Mouse (Mus musculus) CD8-positive naive resting alpha-beta T cell, adult 2 months (primary cell): ENCODE measurements around the gene Ndufb4.
"Not testable (repeated sequence)": the region's sequence is repeated elsewhere in the genome, so short reads cannot be mapped to it uniquely, and the experiment has no call there.

ENCODE experiments used
- DNase-seq, 2 experiments: peaks; one replicate each; pipeline ENCODE4 v3.0.0; 2022; ENCODE audit warnings: low read depth in 2 of 2, low spot score in 2 of 2

Gene Ndufb4

DNA sequence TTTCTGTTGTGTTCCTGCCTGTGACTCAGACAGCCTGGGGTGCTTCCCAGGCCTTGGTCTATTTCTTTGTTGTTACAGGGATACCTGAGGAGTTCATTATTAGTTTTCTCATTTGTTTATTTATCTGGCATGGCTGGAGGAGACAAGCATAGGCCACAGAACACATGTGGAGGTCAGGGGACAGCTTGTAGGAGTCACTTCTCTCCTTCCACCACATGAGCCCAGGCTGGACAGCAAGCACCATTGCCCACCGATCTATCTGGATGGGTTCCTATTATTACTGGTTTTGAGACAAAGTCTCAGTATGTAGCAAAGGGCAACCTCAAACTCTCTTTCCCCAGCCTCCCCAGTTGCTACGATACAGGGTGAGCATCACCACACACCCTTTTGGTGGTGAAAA is 26.0 kb upstream of the Ndufb4 start:
- no peak for DNase-seq

DNA sequence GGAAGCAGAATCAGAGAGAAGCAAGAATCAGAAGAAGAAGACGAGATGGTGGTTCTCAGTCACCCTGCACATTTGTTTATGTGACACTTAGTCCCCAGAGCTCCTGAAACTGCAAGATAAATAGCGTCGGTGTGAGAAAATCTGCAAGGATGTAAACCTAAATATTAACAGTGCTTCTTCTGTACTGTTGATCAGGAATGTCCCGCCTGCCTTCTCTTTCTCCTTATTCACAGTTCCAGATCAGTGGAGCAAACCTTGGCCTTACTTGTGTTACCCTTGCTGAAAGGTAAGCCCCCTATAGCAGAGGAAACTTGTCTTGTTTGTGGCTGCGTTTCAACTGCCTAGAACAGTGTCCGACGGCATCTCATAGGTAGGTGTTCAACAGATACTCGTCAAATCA is 23.3 kb upstream of the Ndufb4 start:
- no peak for DNase-seq

DNA sequence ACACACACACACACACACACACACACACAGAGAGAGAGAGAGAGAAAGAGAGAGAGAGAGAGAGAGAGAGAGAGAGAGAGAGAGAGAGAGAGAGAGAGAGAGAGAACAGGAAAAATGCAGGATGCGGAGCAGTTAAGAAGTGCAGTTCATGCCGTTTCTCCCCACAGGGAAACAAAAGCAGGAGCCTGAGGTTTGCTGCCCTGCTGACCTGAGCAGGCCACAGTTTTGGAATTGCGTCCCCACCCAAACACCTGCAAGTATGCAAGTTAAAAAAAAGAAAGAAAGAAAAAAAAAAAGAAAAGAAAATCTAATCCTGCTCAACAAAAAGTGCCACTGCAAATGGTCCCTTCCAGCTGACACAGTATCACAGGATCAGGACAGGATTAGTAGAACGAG is 22.4 kb upstream of the Ndufb4 start:
- no peak for DNase-seq

DNA sequence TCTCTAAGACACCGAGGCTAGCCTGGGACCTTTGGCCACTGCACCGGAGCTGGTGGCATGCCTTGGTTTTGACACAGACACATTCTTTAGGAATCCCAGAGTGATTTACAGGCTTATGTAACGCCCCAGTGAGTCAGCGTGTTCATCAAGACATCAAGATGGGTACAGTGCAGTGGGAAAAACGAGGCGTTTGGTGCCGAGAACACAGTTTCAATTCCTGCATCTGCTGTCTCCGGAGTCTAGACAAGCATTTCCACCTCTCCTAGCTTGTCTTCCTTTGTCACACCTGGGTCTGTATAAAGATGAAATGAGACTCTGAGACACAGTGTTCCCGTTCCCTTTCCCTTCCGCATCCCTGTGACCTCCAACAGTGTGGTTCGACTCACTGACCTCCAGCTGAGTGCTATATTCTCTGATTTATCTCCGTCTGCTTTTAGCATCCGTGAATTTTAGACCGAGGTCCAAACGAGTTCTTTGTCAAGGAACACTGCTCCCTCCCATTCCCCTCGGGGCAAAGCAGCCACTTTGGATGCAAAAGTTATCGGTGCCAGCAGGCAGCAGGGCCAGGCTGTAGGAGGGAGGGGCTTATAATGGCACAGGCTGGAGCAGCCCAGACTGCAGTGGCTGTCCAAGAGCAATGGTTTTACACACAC is 21.9 kb upstream of the Ndufb4 start:
- DNase-seq: no peak

DNA sequence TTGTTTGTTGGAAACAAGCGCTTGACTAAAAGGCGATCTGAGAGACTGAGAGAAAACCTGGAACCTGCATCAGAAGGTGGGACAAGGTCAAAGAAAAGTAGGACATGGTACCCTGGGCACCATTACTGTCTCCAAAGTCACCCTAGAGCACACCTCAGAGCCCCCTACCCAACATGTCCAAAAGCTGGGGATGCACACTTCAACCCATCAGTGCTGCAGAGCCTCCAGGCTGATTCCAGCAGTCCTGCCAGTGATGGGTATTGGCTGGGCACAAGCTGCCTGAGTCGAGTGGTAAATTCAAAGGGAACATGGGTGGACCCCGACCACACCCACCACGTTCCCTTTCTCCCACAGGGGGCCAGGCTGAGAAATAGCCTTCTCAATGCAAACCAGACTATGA is 21.1 kb upstream of the Ndufb4 start:
- DNase-seq: no peak

DNA sequence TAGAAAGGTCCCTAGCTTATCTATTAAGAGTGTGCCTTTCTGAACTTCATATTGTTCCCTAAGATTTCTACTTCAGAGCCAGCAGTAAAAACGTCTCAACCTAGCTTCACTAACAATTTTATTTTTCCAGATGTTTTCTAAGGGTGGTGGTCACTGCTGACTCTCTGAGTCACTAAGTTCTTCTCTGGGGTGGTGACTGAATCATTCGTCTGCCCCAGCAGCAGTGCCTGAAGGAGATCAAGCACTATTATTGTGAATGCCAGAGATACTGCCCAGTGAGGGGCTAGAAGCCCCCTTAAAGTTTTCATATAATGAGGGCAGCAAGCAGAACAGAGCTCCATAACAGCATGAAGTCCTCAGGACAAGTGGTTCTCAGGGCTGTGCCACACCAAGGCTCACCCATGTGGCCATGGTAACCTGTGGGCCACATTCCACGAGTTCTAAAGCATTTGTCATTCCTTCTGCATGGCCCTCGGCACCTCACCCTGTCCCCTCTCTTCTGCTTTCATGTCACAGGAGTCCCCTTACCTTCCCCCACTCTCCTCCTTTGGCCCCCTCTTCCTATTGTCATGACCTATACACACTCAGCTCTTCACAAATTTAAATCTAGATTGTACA is 16.5 kb upstream of the Ndufb4 start:
- no peak for DNase-seq

DNA sequence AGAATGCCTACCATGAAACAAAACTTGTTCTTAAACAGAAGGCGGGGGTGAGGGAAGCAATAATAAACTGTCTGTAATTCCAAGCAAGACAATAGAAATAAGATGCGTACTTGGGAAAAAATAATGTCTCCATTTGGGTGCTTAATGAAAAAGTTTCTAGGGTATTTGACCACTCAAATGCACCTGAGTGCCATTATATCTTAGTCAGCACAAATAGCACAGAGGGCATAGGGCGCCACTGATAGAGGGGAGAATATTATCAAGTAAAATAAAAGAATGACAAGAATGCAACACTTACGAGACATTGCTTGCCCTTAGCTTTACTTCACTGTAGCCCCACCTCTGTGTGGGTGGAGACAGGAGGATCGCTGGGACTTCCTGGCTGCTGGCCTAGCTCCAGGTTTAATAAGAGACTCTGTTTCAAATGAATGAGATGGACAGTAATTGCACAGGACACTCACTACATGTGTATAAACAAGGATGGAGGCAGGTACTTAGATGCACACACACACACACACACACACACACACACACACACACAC is 11.2 kb upstream of the Ndufb4 start:
- DNase-seq: no peak

DNA sequence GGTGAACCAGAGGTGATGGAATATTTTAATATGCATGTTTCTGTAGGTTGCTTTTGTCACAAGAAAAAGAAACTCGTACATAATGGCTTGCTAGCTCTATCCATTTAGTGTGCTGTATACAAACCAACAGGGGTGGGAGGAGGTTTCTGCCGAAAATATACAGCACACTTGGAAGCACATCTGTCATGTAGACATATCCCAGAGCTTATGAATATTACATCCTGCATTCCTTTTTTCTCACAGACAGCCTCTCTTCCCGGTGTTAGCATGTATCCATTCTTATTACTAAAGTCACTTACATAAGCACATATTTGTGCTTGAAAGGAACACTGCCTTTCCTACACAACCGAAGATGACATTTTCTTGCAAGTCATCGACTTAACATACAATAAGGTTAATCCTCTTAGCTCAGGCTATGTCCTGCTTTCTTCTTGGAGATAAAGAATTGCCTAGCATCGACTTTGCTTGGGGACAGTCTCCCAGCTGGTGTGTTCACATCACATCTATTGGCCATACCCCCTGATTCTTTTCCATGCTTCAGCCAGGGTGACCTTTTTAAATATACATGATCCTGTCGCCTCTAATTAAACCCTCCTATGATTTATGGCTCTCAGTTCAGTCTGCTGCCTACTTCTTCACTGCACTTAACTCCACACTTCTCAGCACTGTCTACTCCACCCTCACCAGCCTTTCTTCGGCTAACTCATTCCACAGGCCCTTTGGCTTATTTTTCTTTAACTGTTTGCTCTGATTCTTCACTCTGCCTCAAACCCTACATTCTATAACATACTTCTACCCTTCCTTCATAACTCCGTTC is 9.6 kb upstream of the Ndufb4 start:
- no peak for DNase-seq

DNA sequence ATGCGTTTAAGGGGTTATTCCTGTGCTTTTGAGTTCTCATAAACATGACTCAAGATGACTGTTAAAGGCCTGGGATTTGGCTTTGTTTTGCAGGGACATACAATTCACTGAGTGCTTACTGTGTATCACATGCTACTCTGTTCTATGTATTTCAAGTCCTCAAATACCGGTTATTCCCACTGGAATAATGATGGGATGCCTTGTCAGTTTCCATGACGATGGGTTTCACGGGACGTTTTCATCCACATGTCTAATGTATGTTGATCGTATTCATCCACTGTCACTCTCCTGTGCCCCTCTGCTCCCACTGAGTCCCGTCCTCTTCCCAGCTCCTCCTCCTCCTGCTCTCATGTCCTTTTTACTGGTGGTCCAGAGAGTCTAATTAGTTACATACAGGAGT is 2.5 kb upstream of the Ndufb4 start:
- DNase-seq: no peak

DNA sequence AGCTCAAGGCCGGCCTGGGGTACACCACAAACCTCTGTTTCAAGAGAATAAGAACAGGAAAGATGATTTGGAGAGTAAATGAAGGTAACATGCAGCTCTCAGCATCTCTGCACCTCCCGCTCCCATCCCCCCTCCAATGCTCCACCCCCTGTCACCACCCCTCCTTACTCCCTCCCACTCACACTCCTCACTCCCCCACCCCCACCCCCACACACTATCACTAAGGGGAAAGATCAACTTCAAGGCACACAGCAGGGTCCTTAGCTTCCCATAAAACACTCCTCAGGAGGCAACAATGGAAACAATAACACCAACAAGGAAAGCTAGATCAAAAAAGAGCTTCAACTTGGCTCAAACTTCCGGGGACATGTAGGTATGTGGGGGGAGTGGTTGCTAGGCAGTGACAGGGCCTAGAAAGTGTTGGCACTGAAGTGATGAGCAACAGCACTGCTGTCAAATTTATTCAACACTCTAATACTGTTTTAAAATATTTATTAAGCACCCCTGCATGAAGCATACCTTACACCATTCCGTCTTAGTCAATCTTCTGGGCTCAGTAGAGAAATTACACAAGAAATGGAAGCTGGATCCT is 1.6 kb upstream of the Ndufb4 start:
- DNase-seq: no peak

DNA sequence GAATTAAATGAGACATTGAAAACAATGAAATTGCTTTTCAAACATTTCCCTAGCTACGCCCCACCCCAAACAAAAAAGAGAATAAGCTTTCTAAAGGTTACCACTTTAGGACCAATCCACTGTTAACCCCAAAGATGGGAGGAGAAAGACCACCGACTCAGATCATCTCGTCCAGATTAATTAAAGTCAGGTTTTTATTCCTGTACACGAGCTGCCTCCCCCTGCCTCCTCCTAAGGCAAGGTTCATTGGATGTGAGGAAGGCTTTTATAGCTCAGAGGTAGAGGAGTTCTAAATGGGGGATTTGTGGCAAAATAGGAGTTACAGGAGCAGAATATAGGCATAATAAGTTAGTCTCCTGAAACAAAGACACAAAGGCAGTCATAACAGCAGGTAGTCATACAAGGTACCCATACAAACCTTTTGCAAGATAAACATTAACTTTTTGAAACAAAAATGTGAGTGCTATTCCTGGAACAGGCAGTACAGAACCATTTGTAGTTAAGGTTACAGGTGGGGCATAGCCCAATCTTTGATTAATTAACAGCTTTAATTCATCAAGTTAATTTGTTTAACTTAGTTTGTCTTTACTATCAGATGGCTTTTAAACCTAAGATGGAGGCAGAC is 690 bp upstream of the Ndufb4 start:
- DNase-seq: no peak

DNA sequence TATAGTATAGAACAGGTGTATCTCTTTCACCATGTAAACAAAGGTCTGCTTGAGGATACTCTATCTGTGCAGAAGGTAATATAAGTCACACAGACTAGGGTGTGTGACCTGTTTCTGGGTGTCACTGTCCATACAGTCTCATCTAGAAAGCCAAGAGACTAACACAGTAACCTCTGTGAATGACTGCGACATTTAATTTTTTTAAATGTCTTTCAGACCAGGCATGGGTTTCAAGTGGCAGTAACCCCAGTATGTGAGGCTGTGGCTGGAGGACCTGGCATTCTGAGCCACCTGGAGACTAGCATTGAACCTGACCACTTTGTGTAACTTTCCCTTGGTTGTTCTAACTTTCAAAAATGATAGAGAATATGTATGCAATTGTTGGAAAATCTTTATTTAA is 1.2 kb downstream of the Ndufb4 start:
- DNase-seq: no peak

DNA sequence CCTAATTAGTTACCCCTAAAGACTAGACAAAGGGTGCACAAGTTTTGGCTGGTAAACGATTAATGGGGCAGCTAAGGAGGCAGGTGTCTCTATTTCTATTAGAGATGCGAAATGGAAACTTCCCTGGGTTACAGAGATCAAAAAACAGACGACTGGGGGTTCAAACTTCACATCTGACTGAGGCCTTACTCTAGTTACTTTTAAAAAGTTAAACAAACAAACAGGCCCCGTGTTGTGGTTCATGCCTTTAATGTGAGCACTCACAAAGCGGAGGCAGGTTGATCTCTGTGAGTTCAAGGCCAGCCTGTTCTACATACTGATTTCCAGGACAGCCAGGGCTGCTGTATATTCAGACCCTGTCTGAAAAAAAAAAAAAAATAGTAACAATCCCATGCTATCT is 1.6 kb downstream of the Ndufb4 start:
- DNase-seq: no peak

DNA sequence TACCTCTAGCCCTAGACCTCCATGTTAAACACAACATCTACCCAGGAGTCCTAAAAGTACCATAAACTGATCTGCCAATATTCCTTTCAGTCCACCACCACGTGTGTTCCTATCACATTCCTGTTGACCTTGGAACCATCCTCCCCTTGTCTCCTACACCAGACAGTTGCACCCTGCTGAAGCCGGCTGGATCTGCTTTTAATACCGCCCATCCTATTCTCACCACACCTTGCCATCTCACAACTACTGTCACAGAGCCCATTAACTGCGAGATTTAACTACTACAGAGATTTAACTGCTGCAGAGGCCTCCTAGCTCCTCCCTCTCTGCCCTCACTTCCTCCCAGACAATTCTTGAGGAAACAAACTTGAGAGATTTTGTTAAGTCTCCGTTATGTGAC is 2.8 kb downstream of the Ndufb4 start:
- no peak for DNase-seq

DNA sequence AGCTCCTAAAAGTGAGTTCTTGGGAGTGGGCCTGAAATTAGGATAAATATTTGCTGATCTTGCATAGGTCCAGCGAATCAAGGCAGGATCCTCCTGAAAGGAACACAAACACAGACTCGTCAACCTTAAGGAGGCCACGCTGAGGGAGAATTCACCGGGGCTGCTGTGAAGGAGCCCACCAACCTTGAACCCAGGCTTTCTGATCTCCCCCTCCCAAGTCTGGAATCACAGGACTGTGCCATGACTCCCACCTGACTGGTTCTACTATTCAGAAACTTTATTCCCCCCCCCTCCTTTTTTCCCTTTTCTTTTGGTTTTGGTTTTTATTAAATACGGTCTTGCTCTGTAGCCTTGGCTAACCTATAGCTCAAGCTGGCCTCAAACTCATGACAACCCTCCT is 5.2 kb downstream of the Ndufb4 start:
- DNase-seq: no peak

DNA sequence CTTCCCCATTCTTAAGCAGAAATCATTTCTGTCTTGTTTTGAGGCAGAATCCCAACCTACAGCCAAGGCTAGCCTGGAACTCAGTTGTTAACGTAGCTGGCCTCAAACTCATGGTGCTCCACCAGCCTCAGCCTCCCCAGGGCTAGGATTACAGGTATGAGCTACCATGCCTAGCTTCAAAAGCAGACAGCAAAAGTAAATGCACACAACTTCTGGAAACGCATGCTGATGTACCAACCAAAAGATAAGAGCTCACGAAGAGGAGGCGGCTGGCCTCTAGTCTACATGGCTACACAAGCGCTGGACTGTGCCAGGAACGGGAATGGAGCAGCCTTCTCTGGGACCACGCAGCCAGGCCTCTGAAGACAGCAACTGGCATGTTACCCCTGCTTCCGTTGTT is 6.3 kb downstream of the Ndufb4 start:
- DNase-seq: no peak

DNA sequence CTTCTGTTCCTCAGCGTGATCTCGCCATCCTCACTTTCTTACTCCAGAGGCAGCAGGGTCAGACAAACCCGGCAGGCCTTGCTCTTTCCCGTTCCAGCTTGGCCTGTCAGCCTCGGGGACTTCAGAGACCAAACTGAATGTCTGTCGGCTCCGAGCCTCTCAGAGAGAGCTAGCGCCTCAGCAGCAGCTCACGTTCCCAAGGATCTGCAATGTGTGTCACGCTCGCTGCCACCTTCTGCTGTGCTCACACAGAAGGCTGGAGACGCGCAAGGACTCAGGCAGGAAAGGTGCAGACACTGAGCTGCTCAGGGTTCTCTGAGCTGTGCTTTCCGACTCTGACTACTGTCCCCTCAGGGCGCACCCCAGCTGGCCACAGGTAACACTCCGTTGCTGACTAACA is 7.2 kb downstream of the Ndufb4 start:
- DNase-seq: no peak

DNA sequence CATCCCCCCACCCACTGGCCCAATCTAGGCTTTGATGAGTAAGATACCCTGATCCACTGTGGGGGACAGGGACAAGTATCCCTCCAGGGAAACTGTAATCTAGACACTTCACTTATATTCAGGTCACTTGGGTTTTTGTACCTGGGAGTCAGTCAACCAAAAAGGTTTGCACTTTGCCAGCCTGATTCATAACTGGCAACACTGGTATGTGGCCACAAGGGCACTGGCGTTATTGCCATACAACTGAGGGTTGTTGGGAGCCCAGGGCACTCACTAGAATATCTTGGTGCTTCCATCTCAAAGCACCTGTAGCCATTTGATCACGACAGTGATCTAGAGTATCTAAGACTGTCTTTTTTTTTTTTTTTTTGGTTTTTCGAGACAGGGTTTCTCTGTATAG is 8.5 kb downstream of the Ndufb4 start:
- DNase-seq: no peak

DNA sequence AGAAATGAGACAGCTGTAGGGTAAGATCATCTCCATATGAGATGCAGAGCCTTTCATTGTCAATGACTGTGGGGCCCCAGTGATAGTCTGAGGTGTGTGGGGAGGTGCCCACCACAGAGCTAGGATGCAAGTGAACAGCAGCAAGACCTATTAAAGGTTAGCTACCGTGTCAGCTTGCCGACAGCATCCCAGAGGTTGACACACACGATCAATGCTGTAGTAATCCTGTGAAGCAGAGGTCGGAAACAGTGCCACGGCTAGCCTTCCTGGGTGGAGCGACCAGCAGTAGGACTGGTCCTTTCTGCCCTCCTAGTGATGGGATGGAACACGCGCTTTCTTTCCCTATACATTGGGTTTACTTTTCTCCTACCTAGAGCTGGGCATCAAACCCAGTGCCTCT is 9.0 kb downstream of the Ndufb4 start:
- DNase-seq: no peak

DNA sequence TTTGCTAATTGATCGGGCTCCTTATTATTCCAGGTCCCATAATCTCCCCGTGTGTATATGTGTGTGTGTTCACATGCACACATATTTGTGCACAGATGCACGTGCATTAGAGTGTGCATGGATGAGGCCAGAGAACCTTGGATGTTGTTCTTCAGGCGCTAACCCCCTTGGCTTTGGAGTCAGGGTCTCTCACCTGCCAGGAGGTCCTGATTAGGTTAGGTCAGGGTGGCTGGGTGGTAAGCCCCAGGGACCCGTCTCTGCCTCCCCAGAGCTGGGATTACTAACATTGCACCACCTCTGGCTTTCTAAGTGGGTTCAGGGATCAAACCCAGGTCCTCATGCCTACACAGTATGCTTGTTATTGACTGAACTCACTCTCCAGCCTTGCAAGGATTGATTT is 9.8 kb downstream of the Ndufb4 start:
- no peak for DNase-seq

DNA sequence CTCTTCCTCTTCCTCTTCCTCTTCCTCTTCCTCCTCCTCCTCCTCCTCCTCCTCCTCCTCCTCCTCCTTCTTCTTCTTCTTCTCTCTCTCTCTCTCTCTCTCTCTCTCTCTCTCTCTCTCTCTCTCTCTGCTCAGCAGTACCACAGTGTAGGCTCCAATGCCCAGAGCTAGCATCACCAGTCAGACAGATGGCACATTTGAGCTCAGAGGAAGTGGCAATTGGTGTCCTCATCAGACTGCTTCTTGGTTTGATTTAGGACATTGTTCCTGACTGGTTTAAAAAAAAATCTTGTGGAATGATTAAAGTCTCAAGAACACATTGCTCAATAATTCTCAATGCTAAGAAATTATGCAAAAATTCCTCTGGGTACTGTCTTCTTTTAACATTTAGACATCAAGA is 13.7 kb downstream of the Ndufb4 start:
- DNase-seq: not testable (repeated sequence)
